Mouse (Mus musculus): ENCODE results near the gene Ptpre. TPM values are rescaled to one million over a fixed set of nuclear protein-coding genes. Genes with fewer than 3 reads are reported as not detected.

Ptpre gene
- polyA plus RNA-seq, 1 experiment from 2014 or later, result 4.7 TPM

GRCm38 (mm10) chr7:135605002-135605803 lies 67.9 kb downstream of the Ptpre start:
- Histone ChIP-seq H3K9me3 (ENCODE audit: control insufficient read depth) (no peaks in the 10 kb centered on the region), H3K4me2 (replicated peaks; ENCODE audit: low read depth) (peak overlapping the region; percentile 48), H3K36me3 (ENCODE audit: control insufficient read depth, insufficient read depth) (no peaks in the 10 kb centered on the region), H3K4me3 (ENCODE audit: low read depth, low read length) (peak overlapping the region; percentile 20; the same call in 1 of the 2 replicates), H3K27ac (ENCODE audit: low read depth, low read length) (peak overlapping the region; percentile 60; the same call in 1 of the 2 replicates), H3K4me1 (replicated peaks; ENCODE audit: control insufficient read depth, insufficient read depth, low read length) (no peaks in the 10 kb centered on the region; the same call in 1 of the 2 replicates), H3K27me3 (replicated peaks; ENCODE audit: control insufficient read depth, insufficient read depth, low read length) (no peaks in the 10 kb centered on the region), H3K9ac (ENCODE audit: low read depth, low read length) (no peak overlapping the region)
- peak; percentile 80 for ATAC-seq
- no peak for TF ChIP-seq CTCF (IDR thresholded peaks at IDR 0.05; ENCODE audit: low read depth)
- 38% methylated on average over 15 of the region's 15 CpGs for WGBS

- H3K4me2 ChIP-seq (replicated peaks; ENCODE audit: low read depth), result no peak overlapping the region
- H3K4me1 ChIP-seq (replicated peaks; ENCODE audit: control insufficient read depth, insufficient read depth, low read length), result no peaks in the 10 kb centered on the region; the same call in 1 of the 2 replicates
- H3K27ac ChIP-seq (ENCODE audit: low read depth, low read length), result no peak overlapping the region
- H3K4me3 ChIP-seq (ENCODE audit: low read depth, low read length), result no peak overlapping the region
- TF ChIP-seq CTCF (IDR thresholded peaks at IDR 0.05; ENCODE audit: low read depth), result no peak
- H3K9ac ChIP-seq (ENCODE audit: low read depth, low read length), result no peak overlapping the region
- no peaks in the 10 kb centered on the region for H3K36me3 ChIP-seq (ENCODE audit: control insufficient read depth, insufficient read depth)
- no peaks in the 10 kb centered on the region for H3K27me3 ChIP-seq (replicated peaks; ENCODE audit: control insufficient read depth, insufficient read depth, low read length)
- no peak for ATAC-seq
- no peaks in the 10 kb centered on the region for H3K9me3 ChIP-seq (ENCODE audit: control insufficient read depth)
- WGBS, result 83% methylated on average over 6 of the region's 6 CpGs
These were observed 68.5 kb downstream of the Ptpre start for GRCm38 (mm10) chr7:135605804-135606072.

- Histone ChIP-seq H3K27ac (ENCODE audit: low read depth, low read length) (no peak overlapping the region), H3K9me3 (ENCODE audit: control insufficient read depth) (no peaks in the 10 kb centered on the region), H3K36me3 (ENCODE audit: control insufficient read depth, insufficient read depth) (no peaks in the 10 kb centered on the region), H3K4me3 (ENCODE audit: low read depth, low read length) (no peak overlapping the region), H3K4me1 (replicated peaks; ENCODE audit: control insufficient read depth, insufficient read depth, low read length) (no peaks in the 10 kb centered on the region; the same call in 1 of the 2 replicates), H3K9ac (ENCODE audit: low read depth, low read length) (no peak overlapping the region), H3K27me3 (replicated peaks; ENCODE audit: control insufficient read depth, insufficient read depth, low read length) (no peaks in the 10 kb centered on the region), H3K4me2 (replicated peaks; ENCODE audit: low read depth) (no peak overlapping the region)
- TF ChIP-seq CTCF (IDR thresholded peaks at IDR 0.05; ENCODE audit: low read depth), result no peak
- ATAC-seq, result no peak
- 69% methylated on average over 4 of the region's 4 CpGs for WGBS
These were observed 70.9 kb downstream of the Ptpre start for GRCm38 (mm10) chr7:135608208-135608607.

GRCm38 (mm10) chr7:135609028-135609427 lies 71.7 kb downstream of the Ptpre start:
- H3K4me1 ChIP-seq (replicated peaks; ENCODE audit: control insufficient read depth, insufficient read depth, low read length), result no peaks in the 10 kb centered on the region; the same call in 1 of the 2 replicates
- ATAC-seq, result no peak
- no peak overlapping the region for H3K27ac ChIP-seq (ENCODE audit: low read depth, low read length)
- no peak overlapping the region for H3K4me2 ChIP-seq (replicated peaks; ENCODE audit: low read depth)
- no peak for TF ChIP-seq CTCF (IDR thresholded peaks at IDR 0.05; ENCODE audit: low read depth)
- no peak overlapping the region for H3K9ac ChIP-seq (ENCODE audit: low read depth, low read length)
- 13% methylated on average over 3 of the region's 3 CpGs for WGBS
- H3K4me3 ChIP-seq (ENCODE audit: low read depth, low read length), result no peak overlapping the region
- no peaks in the 10 kb centered on the region for H3K9me3 ChIP-seq (ENCODE audit: control insufficient read depth)
- H3K27me3 ChIP-seq (replicated peaks; ENCODE audit: control insufficient read depth, insufficient read depth, low read length), result no peaks in the 10 kb centered on the region
- no peaks in the 10 kb centered on the region for H3K36me3 ChIP-seq (ENCODE audit: control insufficient read depth, insufficient read depth)

GRCm38 (mm10) chr7:135609655-135610054 lies 72.4 kb downstream of the Ptpre start:
- no peak overlapping the region for H3K27ac ChIP-seq (ENCODE audit: low read depth, low read length)
- no peaks in the 10 kb centered on the region for H3K36me3 ChIP-seq (ENCODE audit: control insufficient read depth, insufficient read depth)
- ATAC-seq, result no peak
- no peaks in the 10 kb centered on the region for H3K27me3 ChIP-seq (replicated peaks; ENCODE audit: control insufficient read depth, insufficient read depth, low read length)
- TF ChIP-seq CTCF (IDR thresholded peaks at IDR 0.05; ENCODE audit: low read depth), result no peak
- no peaks in the 10 kb centered on the region for H3K9me3 ChIP-seq (ENCODE audit: control insufficient read depth)
- WGBS, result 23% methylated on average over 7 of the region's 7 CpGs
- H3K4me1 ChIP-seq (replicated peaks; ENCODE audit: control insufficient read depth, insufficient read depth, low read length), result no peaks in the 10 kb centered on the region; the same call in 1 of the 2 replicates
- 0 out of 2 replicates have a peak overlapping the region, but pooled peaks have one; percentile 10 for H3K4me2 ChIP-seq (replicated peaks; ENCODE audit: low read depth)
- no peak overlapping the region for H3K9ac ChIP-seq (ENCODE audit: low read depth, low read length)
- H3K4me3 ChIP-seq (ENCODE audit: low read depth, low read length), result no peak overlapping the region

- no peak overlapping the region for H3K9ac ChIP-seq (ENCODE audit: low read depth, low read length)
- H3K27ac ChIP-seq (ENCODE audit: low read depth, low read length), result no peak overlapping the region
- H3K36me3 ChIP-seq (ENCODE audit: control insufficient read depth, insufficient read depth), result no peaks in the 10 kb centered on the region
- no peaks in the 10 kb centered on the region for H3K9me3 ChIP-seq (ENCODE audit: control insufficient read depth)
- H3K4me2 ChIP-seq (replicated peaks; ENCODE audit: low read depth), result no peak overlapping the region
- no peak overlapping the region for H3K4me3 ChIP-seq (ENCODE audit: low read depth, low read length)
- WGBS, result 88% methylated on average over 16 of the region's 16 CpGs
- H3K27me3 ChIP-seq (replicated peaks; ENCODE audit: control insufficient read depth, insufficient read depth, low read length), result no peaks in the 10 kb centered on the region
- no peaks in the 10 kb centered on the region; the same call in 1 of the 2 replicates for H3K4me1 ChIP-seq (replicated peaks; ENCODE audit: control insufficient read depth, insufficient read depth, low read length)
- no peak for TF ChIP-seq CTCF (IDR thresholded peaks at IDR 0.05; ENCODE audit: low read depth)
- ATAC-seq, result no peak
These were observed 75.0 kb downstream of the Ptpre start for GRCm38 (mm10) chr7:135612276-135612675.

Data from intestine, postnatal 0 days (tissue).